Mouse (Mus musculus) limb, embryonic 13.5 days (tissue): Measurements from ENCODE around the gene Dgkk. TPM values are rescaled to one million over a fixed set of nuclear protein-coding genes. Genes with fewer than 3 reads are reported as not detected.
"Not testable (repeated sequence)": the region's sequence is repeated elsewhere in the genome, so short reads cannot be mapped to it uniquely, and the experiment has no call there.

Experiments used
- ATAC-seq: fragments of 200-750 bp; cut with Nextera tagmentation; 2 replicates; pipeline ENCODE4 v1.8.0; 2017; ENCODE audit warnings: low read depth, moderate number of reproducible peaks, moderate TSS enrichment; ENCODE audit not compliant: low FRiP score
- H3K27ac ChIP-seq: fragments of 300-500 bp; sonication (generic); 2 replicates; pipeline ENCODE4 v1.5.1; 2015; ENCODE audit warnings: inconsistent platforms, mild to moderate bottlenecking, moderate library complexity
- H3K27me3 ChIP-seq: fragments of 300-500 bp; sonication (generic); 2 replicates; pipeline ENCODE4 v1.6.1; 2015; ENCODE audit warnings: mild to moderate bottlenecking, inconsistent platforms
- H3K36me3 ChIP-seq: fragments of 300-500 bp; sonication (generic); 2 replicates; pipeline ENCODE4 v1.6.1; 2015; ENCODE audit warnings: inconsistent platforms, mild to moderate bottlenecking, moderate library complexity
- H3K4me1 ChIP-seq: fragments of 300-500 bp; sonication (generic); 2 replicates; pipeline ENCODE4 v1.6.1; 2015; ENCODE audit warnings: inconsistent platforms
- H3K4me2 ChIP-seq: fragments of 300-500 bp; sonication (generic); replicated peaks from 2 replicates; pipeline ENCODE4 v1.6.1; 2015; ENCODE audit warnings: inconsistent platforms, mild to moderate bottlenecking, moderate library complexity
- H3K4me3 ChIP-seq: fragments of 300-500 bp; sonication (generic); 2 replicates; pipeline ENCODE4 v1.5.1; 2015; ENCODE audit warnings: moderate library complexity, mild to moderate bottlenecking, inconsistent platforms
- H3K9ac ChIP-seq: fragments of 300-500 bp; sonication (generic); 2 replicates; pipeline ENCODE4 v1.6.1; 2015; ENCODE audit warnings: mild to moderate bottlenecking, inconsistent platforms
- H3K9me3 ChIP-seq: fragments of 300-500 bp; sonication (generic); 2 replicates; pipeline ENCODE4 v1.6.1; 2016; ENCODE audit warnings: inconsistent platforms
- WGBS: fragments of 180-500 bp; shearing (Covaris S2); methylation state at CpG from one replicate; pipeline ENCODE4 v1.1.7; 2015; 5-methylcytosine and 5-hydroxymethylcytosine counted together
- polyA plus RNA-seq: library from polyadenylated mRNA; unstranded; fragments of >200 nt; fragmentation: Nextera tagmentation; extraction: Ambion mirVana; gene quantifications from 2 replicates; pipeline ENCODE4 v1.2.1, GENCODE M21; 2015

Gene Dgkk
- polyA plus RNA-seq = 0.41 and 0.62 TPM in 2 replicates

GRCm38 (mm10) chrX:6779006-6779405, at the start of gene Dgkk:
Gene Dgkk, plus strand, starts transcription at chrX:6779306.
- H3K27me3 ChIP-seq = peaks cover 34% of the 10 kb centered on the region
- not testable (repeated sequence) for H3K9me3 ChIP-seq, H3K27ac ChIP-seq, H3K9ac ChIP-seq, ATAC-seq, H3K36me3 ChIP-seq, H3K4me1 ChIP-seq
- 35% methylated on average over 19 of the region's 30 CpGs for WGBS
- H3K4me2 ChIP-seq = peak within 1 kb of the TSS; percentile 63
- peak within 1 kb of the TSS; percentile 41 for H3K4me3 ChIP-seq

- no peaks in the 10 kb centered on the region for H3K4me1 ChIP-seq
- H3K9ac ChIP-seq = no peak overlapping the region
- no peak overlapping the region for H3K4me2 ChIP-seq
- H3K9me3 ChIP-seq = no peaks in the 10 kb centered on the region
- ATAC-seq = no peak
- no peaks in the 10 kb centered on the region for H3K27me3 ChIP-seq
- no peak overlapping the region for H3K4me3 ChIP-seq
- no peaks in the 10 kb centered on the region for H3K36me3 ChIP-seq
- no peak overlapping the region for H3K27ac ChIP-seq
- 70% methylated on average over 3 of the region's 3 CpGs for WGBS
Measured at GRCm38 (mm10) chrX:6733998-6734397, 45.1 kb upstream of the Dgkk start.

GRCm38 (mm10) chrX:6750714-6751113, 28.4 kb upstream of the Dgkk start:
- Histone ChIP-seq H3K9me3 (no peaks in the 10 kb centered on the region), H3K4me2 (no peak overlapping the region), H3K4me1 (no peaks in the 10 kb centered on the region), H3K9ac (no peak overlapping the region), H3K36me3 (no peaks in the 10 kb centered on the region), H3K27me3 (no peaks in the 10 kb centered on the region), H3K4me3 (no peak overlapping the region), H3K27ac (no peak overlapping the region)
- no peak for ATAC-seq
- 77% methylated on average over 1 of the region's 1 CpGs for WGBS

- 26% methylated on average over 6 of the region's 6 CpGs for WGBS
- Histone ChIP-seq H3K9me3 (no peaks in the 10 kb centered on the region), H3K4me3 (no peak overlapping the region), H3K4me2 (no peak overlapping the region), H3K9ac (no peak overlapping the region), H3K36me3 (no peaks in the 10 kb centered on the region), H3K27me3 (no peaks in the 10 kb centered on the region), H3K4me1 (no peaks in the 10 kb centered on the region), H3K27ac (no peak overlapping the region)
- no peak for ATAC-seq
Measured at GRCm38 (mm10) chrX:6751549-6752047, 27.5 kb upstream of the Dgkk start.

- ATAC-seq = no peak
- Histone ChIP-seq H3K4me3 (peak overlapping the region; percentile 41), H3K9ac (no peak overlapping the region), H3K9me3 (no peaks in the 10 kb centered on the region), H3K4me1 (0 out of 2 replicates have a peak, but pooled peaks cover 3% of the 10 kb centered on the region), H3K27ac (no peak overlapping the region), H3K36me3 (no peaks in the 10 kb centered on the region), H3K4me2 (peak overlapping the region; percentile 63), H3K27me3 (peaks cover 34% of the 10 kb centered on the region)
- 18% methylated on average over 12 of the region's 13 CpGs for WGBS
Measured at GRCm38 (mm10) chrX:6777489-6778249, 1.4 kb upstream of the Dgkk start.

GRCm38 (mm10) chrX:6778250-6778637, 862 bp upstream of the Dgkk start:
- WGBS = 25% methylated on average over 16 of the region's 24 CpGs
- ATAC-seq = peak; percentile 79
- H3K9ac ChIP-seq = no peak overlapping the region

GRCm38 (mm10) chrX:6779969-6780539, 948 bp downstream of the Dgkk start:
- WGBS = 24% methylated on average over 16 of the region's 16 CpGs
- Histone ChIP-seq H3K27me3 (peaks cover 34% of the 10 kb centered on the region), H3K4me2 (peak overlapping the region; percentile 58), H3K9me3 (no peaks in the 10 kb centered on the region), H3K4me3 (peak overlapping the region; percentile 31), H3K9ac (no peak overlapping the region), H3K4me1 (0 out of 2 replicates have a peak, but pooled peaks cover 3% of the 10 kb centered on the region), H3K27ac (no peak overlapping the region), H3K36me3 (no peaks in the 10 kb centered on the region)
- ATAC-seq = no peak

More at GRCm38 (mm10) chrX:6778250-6778637, 862 bp upstream of the Dgkk start:
- H3K36me3 ChIP-seq = no peaks in the 10 kb centered on the region
- peak overlapping the region; percentile 63 for H3K4me2 ChIP-seq
- H3K27ac ChIP-seq = no peak overlapping the region
- no peaks in the 10 kb centered on the region for H3K9me3 ChIP-seq
- H3K27me3 ChIP-seq = peaks cover 34% of the 10 kb centered on the region
- peak overlapping the region; percentile 41 for H3K4me3 ChIP-seq
- H3K4me1 ChIP-seq = 0 out of 2 replicates have a peak, but pooled peaks cover 3% of the 10 kb centered on the region

GRCm38 (mm10) chrX:6832553-6832952, 53.4 kb downstream of the Dgkk start:
- H3K36me3 ChIP-seq = no peaks in the 10 kb centered on the region
- WGBS = 30% methylated on average over 2 of the region's 2 CpGs
- no peak overlapping the region for H3K27ac ChIP-seq
- H3K27me3 ChIP-seq = no peaks in the 10 kb centered on the region
- H3K9ac ChIP-seq = no peak overlapping the region
- H3K9me3 ChIP-seq = no peaks in the 10 kb centered on the region
- no peak for ATAC-seq
- no peak overlapping the region for H3K4me3 ChIP-seq
- H3K4me2 ChIP-seq = no peak overlapping the region
- H3K4me1 ChIP-seq = no peaks in the 10 kb centered on the region

- ATAC-seq = no peak
- H3K9ac ChIP-seq = no peak overlapping the region
- no peak overlapping the region for H3K27ac ChIP-seq
- no peaks in the 10 kb centered on the region for H3K4me1 ChIP-seq
- no peaks in the 10 kb centered on the region for H3K36me3 ChIP-seq
- WGBS = 68% methylated on average over 3 of the region's 3 CpGs
- no peak overlapping the region for H3K4me3 ChIP-seq
- H3K9me3 ChIP-seq = no peaks in the 10 kb centered on the region
- no peaks in the 10 kb centered on the region for H3K27me3 ChIP-seq
- no peak overlapping the region for H3K4me2 ChIP-seq
Measured at GRCm38 (mm10) chrX:6853466-6853865, 74.4 kb downstream of the Dgkk start.

- no peak overlapping the region for H3K4me2 ChIP-seq
- H3K9me3 ChIP-seq = no peaks in the 10 kb centered on the region
- no peak overlapping the region for H3K4me3 ChIP-seq
- no peak overlapping the region for H3K9ac ChIP-seq
- no peaks in the 10 kb centered on the region for H3K27me3 ChIP-seq
- no peaks in the 10 kb centered on the region for H3K4me1 ChIP-seq
- no peaks in the 10 kb centered on the region for H3K36me3 ChIP-seq
- no peak overlapping the region for H3K27ac ChIP-seq
- 89% methylated on average over 5 of the region's 5 CpGs for WGBS
- ATAC-seq = no peak
Measured at GRCm38 (mm10) chrX:6854136-6854535, 75.0 kb downstream of the Dgkk start.

GRCm38 (mm10) chrX:6893933-6894332, 114.8 kb downstream of the Dgkk start:
- H3K9me3 ChIP-seq = no peaks in the 10 kb centered on the region
- no peak overlapping the region for H3K4me2 ChIP-seq
- no peaks in the 10 kb centered on the region for H3K4me1 ChIP-seq
- 52% methylated on average over 5 of the region's 5 CpGs for WGBS
- no peaks in the 10 kb centered on the region for H3K27me3 ChIP-seq
- H3K36me3 ChIP-seq = no peaks in the 10 kb centered on the region
- no peak overlapping the region for H3K27ac ChIP-seq
- no peak overlapping the region for H3K4me3 ChIP-seq
- no peak for ATAC-seq
- no peak overlapping the region for H3K9ac ChIP-seq

- H3K27ac ChIP-seq = no peak overlapping the region
- no peaks in the 10 kb centered on the region for H3K4me1 ChIP-seq
- WGBS = 90% methylated on average over 2 of the region's 2 CpGs
- no peak overlapping the region for H3K9ac ChIP-seq
- H3K4me3 ChIP-seq = no peak overlapping the region
- H3K27me3 ChIP-seq = no peaks in the 10 kb centered on the region
- no peaks in the 10 kb centered on the region for H3K9me3 ChIP-seq
- ATAC-seq = no peak
- H3K36me3 ChIP-seq = no peaks in the 10 kb centered on the region
- H3K4me2 ChIP-seq = no peak overlapping the region
Measured at GRCm38 (mm10) chrX:6911047-6911446, 131.9 kb downstream of the Dgkk start.
